Mouse (Mus musculus) G1E (cell line): ENCODE results near the gene Galr3. TPM values are rescaled to one million over a fixed set of nuclear protein-coding genes. Genes with fewer than 3 reads are reported as not detected.

Source experiments
- ATAC-seq: 2 replicates; pipeline ENCODE4 v1.8.0; 2016; ENCODE audit warnings: mild to moderate bottlenecking; ENCODE audit not compliant: insufficient number of reproducible peaks, poor library complexity, low FRiP score, severe bottlenecking; ENCODE audit errors: extremely low read depth
- DNase-seq: peaks from one replicate; pipeline ENCODE4 v3.0.0; 2012; ENCODE audit warnings: low spot score
- H3K27me3 ChIP-seq: 2 replicates; pipeline ENCODE4 v1.6.1; 2012; ENCODE audit warnings: mild to moderate bottlenecking, low read length, inconsistent platforms; ENCODE audit not compliant: insufficient read depth
- H3K36me3 ChIP-seq: replicated peaks from 2 replicates; pipeline ENCODE3; 2012; ENCODE audit warnings: mild to moderate bottlenecking, inconsistent platforms
- H3K4me1 ChIP-seq: 2 replicates; pipeline ENCODE4 v1.6.1; 2012; ENCODE audit warnings: low read depth, low read length, inconsistent platforms, mixed read lengths; ENCODE audit not compliant: insufficient read depth
- H3K4me3 ChIP-seq: 2 replicates; pipeline ENCODE4 v1.5.1; 2012; ENCODE audit warnings: low read depth, mild to moderate bottlenecking, inconsistent platforms, low read length, moderate library complexity, mixed read lengths
- H3K9me3 ChIP-seq: replicated peaks from 2 replicates; pipeline ENCODE4 v1.6.1; 2012; ENCODE audit warnings: inconsistent platforms
- CTCF ChIP-seq: IDR thresholded peaks from 2 replicates; pipeline ENCODE4 v1.5.1; 2012; ENCODE audit warnings: low read depth, low read length, inconsistent platforms, mixed read lengths
- GATA1 ChIP-seq: IDR thresholded peaks from 2 replicates; pipeline ENCODE4 v1.6.1; 2012; ENCODE audit warnings: borderline replicate concordance, low read length, inconsistent platforms, mixed read lengths
- GATA2 ChIP-seq: IDR thresholded peaks from 2 replicates; pipeline ENCODE4 v1.6.1; 2012; ENCODE audit warnings: low read depth, low read length, inconsistent platforms, borderline replicate concordance
- POLR2AphosphoS5 ChIP-seq: IDR thresholded peaks from 2 replicates; pipeline ENCODE4 v1.6.1; 2012; ENCODE audit warnings: low read depth, low read length, inconsistent platforms; ENCODE audit not compliant: insufficient replicate concordance
- TAL1 ChIP-seq: conservative IDR thresholded peaks from 2 replicates; pipeline ENCODE4 v1.6.1; 2012; ENCODE audit warnings: low read depth, low read length, inconsistent platforms, mixed read lengths
- polyA plus RNA-seq: library from polyadenylated mRNA; stranded (reverse); fragments of >175 nt; gene quantifications from 2 replicates; pipeline ENCODE4 v1.2.3, GENCODE M21; 2012
- total RNA-seq, 2 experiments: library from RNA; stranded (forward) in 1 of 2; stranded (reverse) in 1 of 2; fragments of 200-1000 nt in 1 of 2; fragments of >200 nt in 1 of 2; fragmentation: Nextera tagmentation in 1 of 2; gene quantifications; 2 replicates each; pipeline ENCODE4 v1.2.3; 2014 to 2017

The Galr3 gene
- total and polyA plus RNA-seq, 3 experiments: not detected

DNA sequence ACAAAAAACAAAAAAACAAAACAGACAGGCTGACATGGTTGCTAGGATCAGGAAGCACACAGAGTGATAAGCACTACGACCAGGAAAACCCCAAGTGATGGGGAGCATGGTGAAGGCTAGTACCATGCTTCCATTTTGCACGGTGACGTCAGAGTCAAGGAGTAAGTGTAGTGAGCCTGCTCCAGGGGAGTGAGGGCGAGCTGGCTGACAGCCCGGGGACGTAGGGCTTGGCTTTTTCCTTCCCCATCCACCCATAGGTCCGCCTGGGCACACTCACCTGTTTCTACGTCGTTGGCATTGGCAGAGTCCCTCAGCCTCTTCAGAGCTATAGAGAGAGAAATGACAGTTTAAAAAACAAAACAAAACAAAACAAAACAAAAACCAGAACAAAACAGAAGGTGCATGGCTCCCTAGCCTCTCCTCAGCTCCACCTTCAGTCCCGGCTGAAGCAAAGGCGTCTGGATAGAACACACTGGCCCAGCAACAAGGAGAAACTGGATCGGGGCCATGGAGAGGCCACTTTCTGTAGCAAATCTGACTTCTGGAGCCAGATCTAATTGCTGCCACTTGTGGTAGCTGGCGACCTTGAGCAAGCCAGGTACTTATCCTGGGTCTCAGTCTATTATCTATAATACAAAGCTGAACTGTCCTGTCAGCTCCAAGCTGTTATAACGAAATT, 19.3 kb downstream of the Galr3 start:
- peaks cover 51% of the 10 kb centered on the region for H3K36me3 ChIP-seq
- no peak for ATAC-seq
- H3K4me3 ChIP-seq: no peak overlapping the region; the same call in 1 of the 2 replicates
- no peaks in the 10 kb centered on the region for H3K27me3 ChIP-seq
- H3K9me3 ChIP-seq: peaks cover 3% of the 10 kb centered on the region; the same call in 1 of the 2 replicates
- peaks cover 39% of the 10 kb centered on the region for H3K4me1 ChIP-seq
- no peak for DNase-seq
- TF ChIP-seq POLR2AphosphoS5: no peak
- no peak for TF ChIP-seq GATA1
- TF ChIP-seq CTCF: no peak
- no peak for TF ChIP-seq GATA2
- no peak for TF ChIP-seq TAL1

DNA sequence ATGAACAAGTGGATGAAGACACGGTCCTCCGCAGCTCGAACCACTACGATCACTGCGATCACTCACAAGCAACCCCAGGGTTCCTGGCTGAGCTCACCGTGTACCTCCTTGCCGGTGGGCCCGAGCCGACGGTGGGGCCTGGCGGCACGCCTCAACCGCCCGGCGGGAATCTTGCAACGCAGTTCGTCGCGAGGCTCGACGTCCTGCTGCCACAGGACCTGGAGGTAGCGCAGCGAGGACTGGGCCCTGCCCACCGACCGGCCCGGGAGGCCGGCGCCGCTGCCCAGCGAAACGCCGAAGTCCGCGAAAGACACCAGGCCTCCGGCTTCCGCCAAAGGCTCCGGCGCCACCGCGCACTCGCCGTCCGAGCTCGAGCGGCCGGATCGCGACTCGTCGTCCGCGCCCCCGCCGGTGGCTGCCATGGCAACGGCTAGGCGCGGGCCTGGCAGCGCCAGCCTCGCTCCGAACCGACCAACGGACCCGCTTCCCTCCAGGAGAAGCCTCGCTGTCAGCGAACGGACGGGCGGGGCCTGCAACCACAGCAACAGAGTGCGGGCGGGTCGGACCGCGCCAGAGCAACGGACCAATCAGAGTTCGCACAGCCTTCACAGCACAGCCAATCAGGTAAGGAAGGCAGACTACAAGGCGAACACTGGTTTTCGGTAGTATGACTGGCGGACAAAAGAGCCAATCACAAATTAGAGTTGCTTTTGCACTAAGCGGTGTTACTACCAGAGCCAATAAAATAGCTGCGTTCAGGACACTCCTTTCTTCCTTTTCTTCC, 20.9 kb downstream of the Galr3 start, which contains the start of gene Ankrd54:
Ankrd54 (minus strand) TSS at position 518 of the 784 bp plus-strand sequence.
- DNase-seq: peak; percentile 99
- Histone ChIP-seq H3K27me3 (no peaks in the 10 kb centered on the region), H3K4me1 (peaks cover 54% of the 10 kb centered on the region), H3K9me3 (peaks cover 3% of the 10 kb centered on the region; the same call in 1 of the 2 replicates), H3K36me3 (peaks cover 38% of the 10 kb centered on the region), H3K4me3 (peak within 1 kb of the TSS; percentile 98)
- ATAC-seq: peak; percentile 98
- TF ChIP-seq GATA2: no peak
- TF ChIP-seq POLR2AphosphoS5: no peak
- no peak for TF ChIP-seq GATA1
- TF ChIP-seq TAL1: no peak
- no peak for TF ChIP-seq CTCF

DNA sequence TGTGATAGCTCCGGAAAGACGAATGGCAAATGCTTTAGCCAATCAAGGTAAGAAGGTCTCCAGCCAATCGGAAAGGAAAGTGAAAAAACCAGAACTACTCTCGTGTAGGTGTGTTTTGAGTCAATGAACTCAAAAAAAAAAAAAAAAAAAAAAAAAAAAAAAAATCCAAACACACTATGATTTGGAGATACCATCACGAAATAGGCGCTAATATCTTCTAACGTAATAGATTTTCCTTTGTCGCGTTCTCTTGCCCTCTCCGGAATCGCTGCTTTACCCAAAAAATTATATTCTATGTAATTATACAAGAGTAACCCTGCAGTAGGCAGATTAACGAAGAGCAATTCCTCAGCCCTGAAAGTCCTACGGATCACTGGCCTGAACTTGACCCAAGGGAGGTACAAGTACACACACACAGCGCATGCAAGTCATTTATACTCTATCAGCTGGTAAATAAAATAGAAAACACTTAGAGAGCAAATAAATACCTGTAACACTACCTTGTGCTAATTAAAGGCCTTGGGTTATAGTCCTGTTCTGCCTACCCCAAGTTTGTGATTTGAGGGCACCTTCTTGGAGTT, 21.6 kb downstream of the Galr3 start:
- ATAC-seq: no peak
- TF ChIP-seq CTCF (no peak), GATA1 (no peak), TAL1 (no peak), GATA2 (no peak), POLR2AphosphoS5 (no peak)
- peak overlapping the region; percentile 46 for H3K4me3 ChIP-seq

DNA sequence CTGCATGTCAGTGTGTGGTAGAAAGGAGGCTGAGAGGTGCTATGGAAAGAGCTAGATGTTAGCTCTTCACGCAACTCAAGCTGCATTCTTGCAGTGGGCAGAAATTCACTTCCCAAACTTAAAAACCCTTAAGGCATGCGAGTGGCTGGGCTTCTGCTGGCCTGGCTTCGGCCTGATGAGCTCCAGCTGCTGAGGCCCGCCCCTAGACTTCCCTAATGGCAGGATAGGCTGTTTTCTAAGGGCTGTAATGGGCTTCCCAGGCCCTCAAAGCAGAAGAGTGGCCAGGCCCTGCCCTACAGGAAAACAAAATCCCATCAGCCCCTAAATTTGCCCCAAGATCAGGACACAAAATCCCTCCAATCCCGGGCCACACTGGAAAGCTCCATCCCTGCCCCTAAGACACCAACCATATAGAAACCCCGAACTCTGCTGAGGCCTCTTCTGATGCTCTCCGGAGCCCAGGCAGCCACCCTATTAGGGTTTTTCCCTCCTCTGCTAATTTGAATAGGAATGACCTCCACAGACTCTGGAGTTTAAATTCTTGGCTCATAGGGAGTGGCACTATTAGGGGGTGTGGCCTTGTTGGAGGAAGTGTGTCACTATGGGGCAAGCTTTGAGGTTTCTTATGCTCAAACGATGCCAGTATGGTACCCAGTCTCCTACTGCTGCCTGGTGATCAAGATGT, 23.5 kb downstream of the Galr3 start:
- peaks cover 60% of the 10 kb centered on the region for H3K4me1 ChIP-seq
- TF ChIP-seq CTCF (no peak), POLR2AphosphoS5 (no peak), TAL1 (no peak), GATA2 (no peak), GATA1 (no peak)
- H3K27me3 ChIP-seq: no peaks in the 10 kb centered on the region
- H3K4me3 ChIP-seq: no peak overlapping the region
- H3K9me3 ChIP-seq: no peaks in the 10 kb centered on the region
- ATAC-seq (no peak), DNase-seq (no peak)
- peaks cover 11% of the 10 kb centered on the region for H3K36me3 ChIP-seq

More for the DNA sequence above, 21.6 kb downstream of the Galr3 start:
- Histone ChIP-seq H3K4me1 (peaks cover 58% of the 10 kb centered on the region), H3K36me3 (peaks cover 31% of the 10 kb centered on the region), H3K27me3 (no peaks in the 10 kb centered on the region), H3K9me3 (no peaks in the 10 kb centered on the region)
- no peak for DNase-seq

DNA sequence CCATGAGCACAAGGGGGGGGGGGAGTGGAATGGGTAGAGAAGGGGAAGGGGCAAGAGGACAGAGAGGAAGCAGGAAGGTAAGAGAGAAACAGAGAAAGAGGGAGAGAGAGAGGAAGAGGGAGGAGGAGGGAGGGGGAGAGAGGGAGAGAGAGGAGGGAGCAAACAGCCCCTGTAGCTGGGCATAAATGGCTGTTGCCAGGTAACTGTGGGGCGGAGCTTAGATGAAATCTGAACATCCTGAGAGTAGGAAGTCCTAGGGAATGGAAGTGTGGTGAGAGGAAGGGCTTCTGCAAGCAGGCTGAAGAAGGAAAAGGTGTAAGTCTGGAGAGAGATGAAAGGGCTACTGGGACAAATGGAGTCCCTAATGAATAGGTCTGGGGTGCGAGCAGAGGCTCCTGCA, 24.6 kb downstream of the Galr3 start:
- Histone ChIP-seq H3K4me3 (no peak overlapping the region), H3K4me1 (peaks cover 50% of the 10 kb centered on the region), H3K36me3 (peaks cover under 1% of the 10 kb centered on the region), H3K9me3 (no peaks in the 10 kb centered on the region), H3K27me3 (no peaks in the 10 kb centered on the region)
- TF ChIP-seq GATA1 (no peak), POLR2AphosphoS5 (no peak)
- ATAC-seq (no peak), DNase-seq (no peak)

DNA sequence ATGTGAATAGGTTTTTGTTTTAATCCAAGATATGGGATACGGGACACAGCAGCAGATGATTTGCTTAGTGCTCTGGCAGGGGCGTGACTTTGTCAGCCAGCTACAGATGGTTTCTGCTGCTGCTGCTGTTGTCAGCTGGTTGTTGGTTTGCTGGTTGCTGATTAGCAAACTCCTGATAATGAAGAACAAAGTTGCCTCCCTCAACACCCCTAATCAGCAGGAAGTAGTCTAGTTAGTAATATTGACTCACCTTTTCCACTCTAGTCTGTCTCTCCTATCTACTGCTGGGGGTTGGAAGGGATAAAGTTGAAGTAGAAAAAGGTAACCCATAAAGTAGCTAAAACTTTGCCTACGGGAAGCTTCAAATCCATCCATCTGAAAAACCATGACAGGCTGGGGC, 25.9 kb downstream of the Galr3 start:
- no peak for ATAC-seq
- H3K4me3 ChIP-seq: no peak overlapping the region
- no peaks in the 10 kb centered on the region for H3K27me3 ChIP-seq
- H3K36me3 ChIP-seq: no peaks in the 10 kb centered on the region
- peaks cover 40% of the 10 kb centered on the region for H3K4me1 ChIP-seq
- no peaks in the 10 kb centered on the region for H3K9me3 ChIP-seq
- DNase-seq: no peak
- TF ChIP-seq TAL1: no peak
